Mouse (Mus musculus) bone marrow macrophage, adult 2 months (primary cell): ENCODE measurements around the gene Slc17a5.

ENCODE experiments used
- CTCF ChIP-seq: IDR thresholded peaks from 2 replicates; pipeline ENCODE4 v1.5.1; 2012; ENCODE audit warnings: low read depth, mild to moderate bottlenecking, low read length, moderate library complexity
- POLR2A ChIP-seq: IDR thresholded peaks from 2 replicates; pipeline ENCODE4 v1.6.1; 2012; ENCODE audit warnings: mild to moderate bottlenecking, low read depth, low read length, borderline replicate concordance

DNA sequence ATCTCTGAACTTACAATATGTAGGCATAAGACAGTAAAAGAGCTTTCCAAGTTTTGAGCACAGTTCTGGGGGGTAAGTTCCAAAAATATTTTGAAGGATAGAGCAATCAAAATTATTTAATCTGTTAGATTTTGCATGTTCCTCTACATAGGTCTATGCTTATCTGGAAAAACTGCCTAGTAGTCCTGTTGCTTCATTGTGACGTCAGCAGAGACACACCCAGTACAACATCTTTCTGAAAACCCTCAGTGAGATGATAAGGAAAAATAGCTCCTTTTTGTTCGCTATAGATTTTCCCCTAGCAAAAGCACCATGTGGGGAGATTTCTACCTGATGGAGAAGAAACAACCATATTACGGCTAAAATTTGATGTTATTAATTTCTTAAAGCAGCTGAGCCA, 7.4 kb upstream of the Slc17a5 start:
- no peak for TF ChIP-seq POLR2A
- no peak for TF ChIP-seq CTCF
